In genomic region chr13:43514950-43515358, GRCm38 (mm10) we compare ENCODE assay signal across 14 mouse cellular contexts. TPM values are rescaled to one million over a fixed set of nuclear protein-coding genes. Genes with fewer than 3 reads are reported as not detected.
DNase-seq lines count a peak whose midpoint lies in the region; ATAC-seq and TF ChIP-seq lines count a peak whose summit lies in the region.
"Had no signal": no experiment of that assay in that cellular context is flagged by ENCODE, and none has a peak within 500 bp of the region (broad histone marks: within the 10 kb centered on the region; RNA-seq: fewer than 3 reads in every experiment).

No protein-coding gene starts in this region.

- no peaks in the 10 kb centered on the region for H3K9me3 ChIP-seq in ES-Bruce4 (replicated peaks; ENCODE audit: control insufficient read depth, insufficient read depth, low read length, poor library complexity, severe bottlenecking)
- 0 out of 2 replicates have a peak, but pooled peaks cover 3% of the 10 kb centered on the region for H3K9me3 ChIP-seq in forebrain, embryonic 13.5 days (replicated peaks)
- H3K9me3 ChIP-seq: embryonic facial prominence, embryonic 10.5 days had no signal

- WGBS in forebrain, embryonic 13.5 days, result 85% methylated on average over 8 of the region's 8 CpGs

- peak overlapping the region; percentile 80; the same call in 1 of the 2 replicates for H3K27ac ChIP-seq in layer of hippocampus, adult 2 months
- H3K27ac ChIP-seq in ES-Bruce4 (ENCODE audit: insufficient read depth, low read length), result no peak overlapping the region
- H3K27ac ChIP-seq in forebrain, embryonic 13.5 days, result no peak overlapping the region
- H3K27ac ChIP-seq: embryonic facial prominence, embryonic 10.5 days had no signal

- TF ChIP-seq POLR2A in ES-Bruce4 (IDR thresholded peaks at IDR 0.05; ENCODE audit: insufficient read depth, low read length), result peak; percentile 93

- H3K36me3 ChIP-seq in ES-Bruce4 (ENCODE audit: control insufficient read depth, insufficient read depth, low read length, poor library complexity, severe bottlenecking), result no peaks in the 10 kb centered on the region
- no peaks in the 10 kb centered on the region for H3K36me3 ChIP-seq in forebrain, embryonic 13.5 days (ENCODE audit: poor library complexity, severe bottlenecking)
- H3K36me3 ChIP-seq: embryonic facial prominence, embryonic 10.5 days had no signal

- H3K4me3 ChIP-seq in layer of hippocampus, adult 2 months, result no peak overlapping the region
- H3K4me3 ChIP-seq in ES-Bruce4 (ENCODE audit: low read depth, low read length), result peak overlapping the region; percentile 64
- no peak overlapping the region for H3K4me3 ChIP-seq in forebrain, embryonic 13.5 days
- H3K4me3 ChIP-seq: embryonic facial prominence, embryonic 10.5 days had no signal

- peak in 1 of 2 experiments; percentile 20 for DNase-seq in layer of hippocampus, adult 2 months (ENCODE audit: low spot score in 2 of 2)
- no peak for DNase-seq in layer of hippocampus, adult 9-11 months
- DNase-seq in ZHBTc4 (ENCODE audit: low read depth, low spot score), result peak; percentile 84
- DNase-seq in T-cell, adult 2 months (ENCODE audit: low spot score), result no peak
- DNase-seq: cerebellum, adult 9-11 months; kidney, postnatal 36 days; lung, embryonic 14.5 days; thymus, postnatal 36 days had no signal

- no peaks in the 10 kb centered on the region for H3K27me3 ChIP-seq in ES-Bruce4 (ENCODE audit: control insufficient read depth, insufficient read depth, low read length, poor library complexity, severe bottlenecking)
- 0 out of 2 replicates have a peak, but pooled peaks cover 2% of the 10 kb centered on the region for H3K27me3 ChIP-seq in forebrain, embryonic 13.5 days

- TF ChIP-seq EP300 in ES-Bruce4 (IDR thresholded peaks at IDR 0.05; ENCODE audit: insufficient read depth, low read depth, low read length), result no peak

- no peak for TF ChIP-seq CTCF in layer of hippocampus, adult 2 months (conservative IDR thresholded peaks at IDR 0.05)
- TF ChIP-seq CTCF in ES-Bruce4 (IDR thresholded peaks at IDR 0.05; ENCODE audit: low read depth, low read length), result no peak

- H3K9ac ChIP-seq in ES-Bruce4 (ENCODE audit: low read depth, poor library complexity, severe bottlenecking), result peak overlapping the region; percentile 44
- H3K9ac ChIP-seq in forebrain, embryonic 13.5 days, result no peak overlapping the region
- H3K9ac ChIP-seq: lung, embryonic 14.5 days had no signal

- ATAC-seq in megakaryocyte-erythroid progenitor cell, adult 5-6 weeks (replicated peaks; ENCODE audit: low FRiP score, low TSS enrichment, poor library complexity, severe bottlenecking), result 0 out of 2 replicates have a peak, but pooled peaks have one; percentile 37
- ATAC-seq in cerebellum, adult (ENCODE audit: insufficient number of reproducible peaks, low FRiP score, low TSS enrichment), result no peak
- ATAC-seq in forebrain, embryonic 13.5 days, result no peak
- ATAC-seq: intestine, embryonic 16.5 days had no signal

- H3K4me2 ChIP-seq in forebrain, embryonic 13.5 days, result no peak overlapping the region
- H3K4me2 ChIP-seq: lung, embryonic 14.5 days had no signal

- H3K4me1 ChIP-seq in ES-Bruce4 (ENCODE audit: control insufficient read depth, insufficient read depth, low read length), result no peaks in the 10 kb centered on the region
- H3K4me1 ChIP-seq in forebrain, embryonic 13.5 days, result no peaks in the 10 kb centered on the region

RNA-seq across cellular contexts. Expression of gene Ranbp9, which starts 33.9 kb away (rescaled TPM):
- 10 to 100 TPM; 82.5 to 85.2 TPM for total RNA-seq in layer of hippocampus, adult 2 months (2021)
- polyA plus RNA-seq in ES-Bruce4 (2011; ENCODE audit: insufficient read depth, insufficient read length, low read depth, missing spikeins), result 69.9 and 79.6 TPM in 2 replicates
- 36.8 and 36.9 TPM in 2 replicates for total RNA-seq in megakaryocyte-erythroid progenitor cell, adult 5-6 weeks (2014; fragmentation: Nextera tagmentation)
- total RNA-seq in megakaryocyte-erythroid progenitor cell, adult 5-6 weeks (2017), result 54.2 and 60.4 TPM in 2 replicates
- polyA plus RNA-seq in forebrain, embryonic 13.5 days (2015; fragmentation: Nextera tagmentation; extraction: Ambion mirVana), result 12.4 and 12.7 TPM in 2 replicates

RNA-seq across cellular contexts. Expression of gene Mcur1, which starts 45.0 kb away (rescaled TPM):
- total RNA-seq in layer of hippocampus, adult 2 months (2021), result 10 to 100 TPM; 20.6 to 25.6 TPM
- 6.1 and 7.8 TPM in 2 replicates for polyA plus RNA-seq in ES-Bruce4 (2011; ENCODE audit: insufficient read depth, insufficient read length, low read depth, missing spikeins)
- 17.0 and 21.1 TPM in 2 replicates for total RNA-seq in megakaryocyte-erythroid progenitor cell, adult 5-6 weeks (2014; fragmentation: Nextera tagmentation)
- 10.9 and 14.2 TPM in 2 replicates for total RNA-seq in megakaryocyte-erythroid progenitor cell, adult 5-6 weeks (2017)
- polyA plus RNA-seq in forebrain, embryonic 13.5 days (2015; fragmentation: Nextera tagmentation; extraction: Ambion mirVana), result 9.3 and 9.6 TPM in 2 replicates
